Mouse (Mus musculus) limb, embryonic 12.5 days (tissue): ENCODE measurements around the gene Lama4. TPM values are rescaled to one million over a fixed set of nuclear protein-coding genes. Genes with fewer than 3 reads are reported as not detected.

Experiments used
- ATAC-seq: fragments of 200-750 bp; cut with Nextera tagmentation; 2 replicates; pipeline ENCODE4 v1.8.0; 2017; ENCODE audit warnings: low read depth, moderate TSS enrichment; ENCODE audit not compliant: insufficient number of reproducible peaks, insufficient read depth, low FRiP score, low TSS enrichment
- H3K27ac ChIP-seq: fragments of 300-500 bp; sonication (generic); 2 replicates; pipeline ENCODE4 v1.5.1; 2016; ENCODE audit warnings: mild to moderate bottlenecking, moderate library complexity
- H3K27me3 ChIP-seq: fragments of 300-500 bp; sonication (generic); 2 replicates; pipeline ENCODE4 v1.6.1; 2016; ENCODE audit warnings: mild to moderate bottlenecking, moderate library complexity
- H3K36me3 ChIP-seq: fragments of 300-500 bp; sonication (generic); 2 replicates; pipeline ENCODE4 v1.6.1; 2016; ENCODE audit warnings: mild to moderate bottlenecking, moderate library complexity
- H3K4me1 ChIP-seq: fragments of 300-500 bp; sonication (generic); replicated peaks from 2 replicates; pipeline ENCODE4 v1.6.1; 2016
- H3K4me2 ChIP-seq: fragments of 300-500 bp; sonication (generic); 2 replicates; pipeline ENCODE4 v1.6.1; 2016; ENCODE audit warnings: mild to moderate bottlenecking, moderate library complexity
- H3K4me3 ChIP-seq: fragments of 300-500 bp; sonication (generic); replicated peaks from 2 replicates; pipeline ENCODE4 v1.5.1; 2016; ENCODE audit warnings: mild to moderate bottlenecking
- H3K9ac ChIP-seq: fragments of 300-500 bp; sonication (generic); replicated peaks from 2 replicates; pipeline ENCODE4 v1.6.1; 2016; ENCODE audit warnings: mild to moderate bottlenecking, moderate library complexity
- H3K9me3 ChIP-seq: fragments of 300-500 bp; sonication (generic); 2 replicates; pipeline ENCODE4 v1.6.1; 2016; ENCODE audit warnings: mild to moderate bottlenecking, moderate library complexity
- WGBS: fragments of 180-500 bp; shearing (Covaris S2); methylation state at CpG from one replicate; pipeline ENCODE4 v1.1.7; 2016; 5-methylcytosine and 5-hydroxymethylcytosine counted together
- polyA plus RNA-seq: library from polyadenylated mRNA; unstranded; fragments of >200 nt; fragmentation: Nextera tagmentation; extraction: Ambion mirVana; gene quantifications from 2 replicates; pipeline ENCODE4 v1.2.1, GENCODE M21; 2016

Gene Lama4
- polyA plus RNA-seq, 1 experiment from 2014 or later = 36.4 TPM

GRCm38 (mm10) chr10:38994719-38995450 lies 29.6 kb downstream of the Lama4 start:
- no peak for ATAC-seq
- WGBS = 77% methylated on average over 9 of the region's 9 CpGs
- Histone ChIP-seq H3K4me1 (no peaks in the 10 kb centered on the region), H3K4me2 (no peak overlapping the region), H3K9ac (no peak overlapping the region), H3K4me3 (no peak overlapping the region), H3K9me3 (no peaks in the 10 kb centered on the region), H3K36me3 (no peaks in the 10 kb centered on the region), H3K27me3 (no peaks in the 10 kb centered on the region), H3K27ac (no peak overlapping the region)

GRCm38 (mm10) chr10:38995896-38996295 lies 30.6 kb downstream of the Lama4 start:
- no peaks in the 10 kb centered on the region for H3K9me3 ChIP-seq
- no peak overlapping the region for H3K27ac ChIP-seq
- WGBS = 83% methylated on average over 2 of the region's 2 CpGs
- H3K4me3 ChIP-seq = no peak overlapping the region
- no peaks in the 10 kb centered on the region for H3K4me1 ChIP-seq
- ATAC-seq = no peak
- no peak overlapping the region for H3K9ac ChIP-seq
- H3K4me2 ChIP-seq = no peak overlapping the region
- H3K27me3 ChIP-seq = no peaks in the 10 kb centered on the region
- H3K36me3 ChIP-seq = no peaks in the 10 kb centered on the region

GRCm38 (mm10) chr10:39000951-39001350 lies 35.6 kb downstream of the Lama4 start:
- Histone ChIP-seq H3K4me3 (no peak overlapping the region), H3K4me2 (no peak overlapping the region), H3K36me3 (no peaks in the 10 kb centered on the region), H3K4me1 (no peaks in the 10 kb centered on the region), H3K9me3 (no peaks in the 10 kb centered on the region), H3K27me3 (no peaks in the 10 kb centered on the region), H3K9ac (no peak overlapping the region), H3K27ac (no peak overlapping the region)
- no peak for ATAC-seq
- WGBS = 83% methylated on average over 4 of the region's 4 CpGs

GRCm38 (mm10) chr10:39002521-39002920 lies 37.2 kb downstream of the Lama4 start:
- H3K9ac ChIP-seq = no peak overlapping the region
- peaks cover 3% of the 10 kb centered on the region for H3K36me3 ChIP-seq
- no peak for ATAC-seq
- no peak overlapping the region for H3K27ac ChIP-seq
- no peaks in the 10 kb centered on the region for H3K9me3 ChIP-seq
- 78% methylated on average over 2 of the region's 2 CpGs for WGBS
- H3K4me2 ChIP-seq = no peak overlapping the region
- no peaks in the 10 kb centered on the region for H3K4me1 ChIP-seq
- no peak overlapping the region for H3K4me3 ChIP-seq
- no peaks in the 10 kb centered on the region for H3K27me3 ChIP-seq

- Histone ChIP-seq H3K4me2 (no peak overlapping the region), H3K4me3 (no peak overlapping the region), H3K9ac (no peak overlapping the region), H3K27ac (no peak overlapping the region), H3K4me1 (no peaks in the 10 kb centered on the region), H3K36me3 (peaks cover 9% of the 10 kb centered on the region), H3K9me3 (no peaks in the 10 kb centered on the region), H3K27me3 (no peaks in the 10 kb centered on the region)
- ATAC-seq = no peak
These were observed 38.2 kb downstream of the Lama4 start for GRCm38 (mm10) chr10:39003520-39003919.

GRCm38 (mm10) chr10:39005494-39005893 lies 40.2 kb downstream of the Lama4 start:
- Histone ChIP-seq H3K9ac (no peak overlapping the region; the same call in 1 of the 2 replicates), H3K9me3 (no peaks in the 10 kb centered on the region), H3K4me3 (no peak overlapping the region), H3K27ac (no peak overlapping the region), H3K27me3 (no peaks in the 10 kb centered on the region), H3K36me3 (peaks cover 9% of the 10 kb centered on the region), H3K4me2 (no peak overlapping the region), H3K4me1 (0 out of 2 replicates have a peak, but pooled peaks cover 10% of the 10 kb centered on the region)
- no peak for ATAC-seq
- 89% methylated on average over 8 of the region's 8 CpGs for WGBS

- H3K27me3 ChIP-seq = no peaks in the 10 kb centered on the region
- no peak overlapping the region for H3K4me3 ChIP-seq
- H3K4me1 ChIP-seq = 0 out of 2 replicates have a peak, but pooled peaks cover 10% of the 10 kb centered on the region
- no peak overlapping the region for H3K27ac ChIP-seq
- H3K36me3 ChIP-seq = peaks cover 9% of the 10 kb centered on the region
- 45% methylated on average over 4 of the region's 4 CpGs for WGBS
- no peak overlapping the region for H3K9ac ChIP-seq
- ATAC-seq = no peak
- H3K4me2 ChIP-seq = no peak overlapping the region
- no peaks in the 10 kb centered on the region for H3K9me3 ChIP-seq
These were observed 41.3 kb downstream of the Lama4 start for GRCm38 (mm10) chr10:39006433-39007105.

GRCm38 (mm10) chr10:39014836-39015235 lies 49.5 kb downstream of the Lama4 start:
- Histone ChIP-seq H3K27me3 (no peaks in the 10 kb centered on the region), H3K27ac (no peak overlapping the region), H3K4me2 (no peak overlapping the region), H3K4me1 (no peaks in the 10 kb centered on the region), H3K36me3 (no peaks in the 10 kb centered on the region), H3K9ac (no peak overlapping the region), H3K9me3 (no peaks in the 10 kb centered on the region), H3K4me3 (no peak overlapping the region)
- 85% methylated on average over 2 of the region's 2 CpGs for WGBS
- no peak for ATAC-seq

- no peaks in the 10 kb centered on the region for H3K36me3 ChIP-seq
- no peak overlapping the region for H3K4me2 ChIP-seq
- no peak overlapping the region for H3K9ac ChIP-seq
- H3K9me3 ChIP-seq = no peaks in the 10 kb centered on the region
- H3K4me1 ChIP-seq = no peaks in the 10 kb centered on the region
- ATAC-seq = no peak
- WGBS = 69% methylated on average over 4 of the region's 4 CpGs
- H3K27ac ChIP-seq = no peak overlapping the region
- no peaks in the 10 kb centered on the region for H3K27me3 ChIP-seq
- H3K4me3 ChIP-seq = no peak overlapping the region
These were observed 52.7 kb downstream of the Lama4 start for GRCm38 (mm10) chr10:39017986-39018385.

GRCm38 (mm10) chr10:39018635-39019034 lies 53.3 kb downstream of the Lama4 start:
- Histone ChIP-seq H3K9me3 (no peaks in the 10 kb centered on the region), H3K4me3 (no peak overlapping the region), H3K27me3 (no peaks in the 10 kb centered on the region), H3K36me3 (no peaks in the 10 kb centered on the region), H3K4me1 (no peaks in the 10 kb centered on the region), H3K9ac (no peak overlapping the region), H3K4me2 (no peak overlapping the region), H3K27ac (no peak overlapping the region)
- whole genome bisulfite sequencing = 94% methylated on average over 1 of the region's 1 CpGs
- no peak for ATAC-seq

GRCm38 (mm10) chr10:39023618-39024256 lies 58.4 kb downstream of the Lama4 start:
- Histone ChIP-seq H3K27ac (no peak overlapping the region), H3K4me2 (no peak overlapping the region), H3K4me1 (peaks cover under 1% of the 10 kb centered on the region), H3K27me3 (no peaks in the 10 kb centered on the region), H3K9ac (no peak overlapping the region), H3K9me3 (no peaks in the 10 kb centered on the region), H3K36me3 (0 out of 2 replicates have a peak, but pooled peaks cover 3% of the 10 kb centered on the region), H3K4me3 (no peak overlapping the region)
- ATAC-seq = no peak
- WGBS = 82% methylated on average over 5 of the region's 5 CpGs
